Mouse (Mus musculus): ENCODE measurements at regions not wholly inside any gene's neighbourhood (a gene's known extent, or its start where the extent isn't known, plus 50 kb on each side); places are given as distances from the start of the nearest gene placed in this dataset.

GRCm38 (mm10) chr8:77774551-77775335 lies 50.5 kb upstream of the Ednra start:
- DNase-seq (ENCODE audit: low spot score in 2 of 2), result no peak

- no peak for DNase-seq (ENCODE audit: low spot score in 2 of 2)
These were observed 51.3 kb upstream of the Ednra start for GRCm38 (mm10) chr8:77775526-77775925.

DNA sequence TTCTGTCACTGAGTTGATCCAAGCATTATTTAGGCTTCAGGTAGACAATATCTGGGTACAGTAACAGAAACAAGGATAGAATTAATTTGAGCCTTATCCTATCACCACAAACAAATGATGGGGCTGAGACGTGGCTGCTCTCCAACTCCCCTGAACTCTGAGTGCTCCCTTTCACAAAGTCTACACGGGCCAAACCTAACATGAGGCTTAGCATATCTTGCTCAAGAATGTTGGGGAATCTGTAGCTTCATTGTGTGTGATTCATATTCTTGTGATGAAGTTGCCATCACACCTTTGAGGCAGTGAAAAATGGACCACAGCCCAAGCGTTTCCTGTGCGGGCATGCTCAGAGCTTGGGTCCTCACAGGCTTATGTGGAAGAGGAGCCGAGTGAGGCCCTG lies 53.3 kb upstream of the Ednra start:
- no peak for DNase-seq (ENCODE audit: low spot score in 2 of 2)

- no peak for DNase-seq (ENCODE audit: low spot score in 2 of 2)
These were observed 61.5 kb upstream of the Ednra start for GRCm38 (mm10) chr8:77785676-77786255.

GRCm38 (mm10) chr8:77794911-77795310 lies 70.6 kb upstream of the Ednra start:
- no peak for DNase-seq (ENCODE audit: low spot score in 2 of 2)

GRCm38 (mm10) chr8:77803147-77803903 lies 79.1 kb upstream of the Ednra start:
- DNase-seq (ENCODE audit: low spot score in 2 of 2), result no peak

DNA sequence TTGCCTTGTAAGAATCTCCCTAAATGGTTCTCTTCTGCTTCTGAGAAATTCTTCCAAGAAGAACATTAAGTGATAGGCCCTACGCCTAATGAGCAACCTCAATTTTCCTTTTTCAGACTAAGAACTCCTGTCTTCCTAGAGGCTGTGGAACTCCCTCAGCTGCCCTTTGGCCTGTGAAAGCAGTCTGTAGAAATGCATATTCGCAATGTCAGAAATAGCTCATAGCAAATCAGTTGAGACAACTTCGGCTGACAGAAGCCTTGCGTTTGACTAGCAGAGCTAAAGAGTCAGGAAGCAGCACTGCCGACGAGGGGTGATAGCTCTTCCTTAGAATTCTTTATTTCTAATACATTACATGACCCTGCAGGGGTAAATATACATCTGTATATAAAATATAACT lies 80.3 kb upstream of the Ednra start:
- DNase-seq (ENCODE audit: low spot score in 2 of 2), result no peak

DNA sequence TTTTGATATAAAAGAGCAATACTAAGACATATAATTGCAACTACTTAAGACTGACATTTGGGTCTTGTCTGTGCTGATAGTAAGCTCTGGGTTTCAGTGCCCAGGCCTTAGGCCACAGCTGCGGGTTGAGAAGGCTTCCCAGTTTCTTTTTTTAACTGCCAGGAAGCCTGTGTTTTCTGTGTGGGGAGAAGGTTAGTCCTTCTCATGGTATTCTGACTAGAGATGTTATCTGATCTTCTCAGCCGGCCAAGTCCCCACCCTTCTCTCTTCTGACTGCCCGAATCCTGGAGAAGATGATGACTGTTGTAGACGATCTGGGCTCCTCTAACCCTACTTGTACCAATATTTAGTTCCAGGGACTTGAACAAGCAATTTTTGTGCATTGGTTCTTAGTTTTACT lies 80.7 kb upstream of the Ednra start:
- no peak for DNase-seq (ENCODE audit: low spot score in 2 of 2)

GRCm38 (mm10) chr8:77805657-77806056 lies 81.4 kb upstream of the Ednra start:
- DNase-seq (ENCODE audit: low spot score in 2 of 2), result no peak

DNA sequence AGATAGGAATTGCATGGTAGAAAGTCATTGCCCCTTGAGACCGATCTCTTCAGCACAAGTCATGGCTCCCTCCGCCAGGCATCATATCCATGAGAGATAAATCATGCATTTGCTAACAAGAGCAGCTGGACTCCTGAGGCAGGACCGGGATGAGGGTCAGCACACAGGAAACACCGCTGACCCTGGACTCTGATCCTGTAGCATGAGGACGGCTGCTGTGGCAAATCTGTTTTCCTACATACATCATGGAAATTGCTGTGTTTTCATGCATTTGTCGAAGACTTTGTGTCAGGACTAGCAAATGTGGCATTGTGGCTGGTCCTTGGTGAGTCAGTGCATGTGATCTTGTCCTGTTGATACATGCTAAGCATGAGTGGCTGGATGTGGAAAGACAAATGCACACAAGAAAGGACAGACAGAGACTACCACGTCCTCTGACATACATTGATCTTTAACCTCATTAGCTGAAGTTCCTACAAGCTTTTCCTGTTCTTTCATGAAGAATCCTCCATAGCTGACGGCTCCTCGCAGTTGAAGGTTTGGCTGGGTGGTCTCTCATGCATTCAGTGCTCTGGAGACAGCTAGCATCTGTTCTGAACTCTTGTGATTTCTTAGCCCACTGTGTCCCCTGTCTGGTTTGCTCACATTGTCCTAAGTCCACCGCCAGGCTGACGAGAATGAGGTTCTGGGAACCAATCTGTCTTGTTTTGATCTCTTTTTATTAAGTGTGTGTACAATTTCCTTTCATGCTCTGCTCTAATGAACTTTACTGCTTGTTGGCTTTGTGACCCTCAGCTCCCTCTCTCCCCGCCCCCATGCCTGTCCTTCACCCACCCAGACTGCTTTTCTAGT lies 90.8 kb upstream of the Ednra start:
- DNase-seq (ENCODE audit: low spot score in 2 of 2), result no peak

DNA sequence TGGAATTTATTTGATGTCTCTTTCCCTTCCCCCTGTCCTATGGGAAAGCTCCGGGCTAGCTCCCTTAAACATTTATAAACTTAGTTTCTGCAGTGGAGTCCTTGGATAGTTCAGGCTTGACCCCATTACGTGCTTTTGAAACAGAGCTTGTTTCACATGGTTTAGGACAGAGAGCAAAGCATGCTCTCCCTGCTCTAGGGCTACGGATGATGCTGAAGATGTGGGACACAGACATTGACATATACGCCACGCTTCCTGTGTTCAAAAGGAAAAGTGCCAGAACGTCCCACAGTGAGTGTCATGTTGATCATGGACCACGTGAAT lies 91.3 kb upstream of the Ednra start:
- no peak for DNase-seq (ENCODE audit: low spot score in 2 of 2)

- no peak for DNase-seq (ENCODE audit: low spot score in 2 of 2)
These were observed 92.0 kb upstream of the Ednra start for GRCm38 (mm10) chr8:77816217-77816616.

DNA sequence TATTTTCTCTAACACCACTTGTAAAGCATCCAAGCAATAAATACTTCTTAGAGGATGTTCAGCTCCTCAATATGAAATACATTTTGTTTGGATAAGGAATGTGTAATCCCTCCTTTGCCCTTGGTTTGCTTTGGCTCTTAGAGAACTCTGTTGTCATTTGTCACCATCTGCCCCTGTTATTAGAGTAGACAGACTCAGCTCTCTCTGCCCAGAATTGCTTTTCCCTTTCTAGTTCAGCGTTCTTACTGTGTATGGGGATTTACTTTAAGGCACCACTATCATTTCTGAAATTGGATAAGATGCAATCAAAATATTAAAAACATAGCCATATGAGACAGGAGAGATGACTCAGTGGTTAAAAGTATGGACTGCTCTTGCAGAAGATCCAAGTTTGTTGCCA lies 101.5 kb upstream of the Ednra start:
- DNase-seq (ENCODE audit: low spot score in 2 of 2), result no peak

DNA sequence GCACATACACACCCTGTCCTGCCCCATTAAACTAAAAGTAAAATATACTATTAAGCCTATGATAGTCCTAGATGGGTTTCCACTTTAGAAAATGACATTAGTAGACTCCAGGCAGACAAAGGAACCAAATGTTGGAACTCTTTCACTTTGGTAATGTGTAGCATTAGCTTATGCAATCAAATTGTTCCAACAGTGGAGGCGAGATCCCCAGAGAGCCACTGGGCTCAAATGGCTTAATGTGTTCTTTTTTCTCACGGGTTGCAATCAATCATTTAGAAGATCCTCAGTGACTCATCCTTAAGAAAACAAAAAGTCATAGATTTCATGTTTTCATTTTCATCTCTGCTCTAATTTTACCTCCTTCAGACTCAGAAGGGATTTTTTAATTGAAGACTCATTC lies 102.0 kb upstream of the Ednra start:
- DNase-seq (ENCODE audit: low spot score in 2 of 2), result no peak

GRCm38 (mm10) chr8:77828079-77828478 lies 103.8 kb upstream of the Ednra start:
- DNase-seq (ENCODE audit: low spot score in 2 of 2), result no peak

DNA sequence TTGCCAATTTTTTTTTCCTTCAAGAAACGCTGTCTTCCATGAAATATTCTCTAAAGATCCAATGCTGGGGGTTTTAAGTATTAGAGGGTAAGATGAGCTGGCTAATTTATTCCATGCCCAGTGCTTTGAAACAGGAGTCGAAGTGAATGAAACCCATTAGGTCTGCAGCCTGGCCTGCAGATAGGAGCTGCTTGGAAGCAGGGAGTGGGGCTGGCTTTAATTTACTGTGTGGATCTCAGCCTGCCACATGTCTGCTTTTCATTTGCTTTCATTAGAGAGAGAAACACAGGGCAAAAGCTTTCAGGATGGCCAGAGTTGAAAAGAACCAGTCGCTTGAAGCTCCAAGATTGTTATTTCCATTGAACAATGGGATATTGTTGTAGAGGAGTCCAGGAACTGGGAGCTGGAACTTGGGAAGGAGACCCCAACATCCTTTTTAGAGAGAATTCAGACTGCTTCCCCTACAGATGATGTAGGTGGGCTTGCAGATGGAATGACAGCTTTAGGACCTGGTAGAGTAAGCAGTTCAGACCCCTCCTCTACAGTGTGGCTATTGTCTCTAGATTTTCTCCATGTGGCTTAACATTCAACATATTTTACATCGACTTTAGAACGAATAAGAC lies 105.0 kb upstream of the Ednra start:
- DNase-seq (ENCODE audit: low spot score in 2 of 2), result no peak

DNA sequence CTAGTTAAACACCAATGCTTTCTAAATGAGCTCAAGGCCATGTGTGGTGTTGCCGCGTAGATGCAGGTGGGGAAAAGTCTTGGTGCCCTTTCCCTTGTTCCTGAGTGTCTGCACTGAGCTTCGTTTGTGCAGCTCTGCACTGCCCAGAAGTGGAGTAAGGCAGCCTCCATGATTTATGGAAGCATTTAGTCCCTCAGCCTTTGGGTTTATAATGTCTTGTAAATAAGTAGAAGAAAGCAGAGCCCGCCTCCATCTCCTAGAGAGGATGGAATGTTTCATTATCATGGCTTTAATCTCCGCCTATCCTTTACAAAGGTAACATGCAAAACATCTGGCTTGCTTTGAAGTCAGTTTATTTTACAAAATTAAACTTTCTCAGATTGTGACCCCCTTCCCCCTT lies 105.5 kb upstream of the Ednra start:
- no peak for DNase-seq (ENCODE audit: low spot score in 2 of 2)

GRCm38 (mm10) chr8:77834283-77834682 lies 110.0 kb upstream of the Ednra start:
- no peak for DNase-seq (ENCODE audit: low spot score in 2 of 2)

DNA sequence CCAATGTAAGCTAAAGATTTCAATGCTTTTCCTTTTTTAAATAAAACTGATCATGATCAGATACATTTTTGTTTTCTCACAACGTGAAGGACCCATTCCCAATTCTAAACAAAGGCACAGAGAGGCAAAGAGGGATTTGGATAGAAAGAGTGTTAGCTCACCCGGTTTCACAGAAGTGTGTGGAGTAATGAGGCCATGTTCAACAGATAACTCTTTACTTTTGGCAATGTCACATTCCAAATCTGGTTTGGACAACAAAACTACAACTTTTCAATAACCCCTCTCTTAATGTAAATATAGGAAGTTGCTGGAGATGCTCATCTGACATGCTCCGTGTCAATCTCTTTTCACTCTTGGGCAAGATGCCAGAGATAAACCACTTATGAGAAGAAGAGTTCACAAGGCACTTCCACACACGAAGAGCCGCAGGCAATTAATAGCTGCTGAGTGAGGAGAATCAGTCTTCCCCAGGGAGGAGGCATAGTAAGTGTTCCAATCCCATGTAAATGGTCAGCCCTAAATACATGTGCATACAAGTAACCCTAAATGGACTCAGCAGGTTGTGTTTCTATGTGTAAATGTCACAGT lies 112.7 kb upstream of the Ednra start:
- no peak for DNase-seq (ENCODE audit: low spot score in 2 of 2)

- DNase-seq (ENCODE audit: low spot score in 2 of 2), result no peak
These were observed 118.3 kb upstream of the Ednra start for GRCm38 (mm10) chr8:77842392-77843139.
